Mouse (Mus musculus): Measurements from ENCODE around the gene Rtkn.

Gene Rtkn

GRCm38 (mm10) chr6:83165607-83166242 is 30.5 kb downstream of the Rtkn start, which contains the start of gene Dctn1:
Dctn1 (plus strand) TSS chr6:83165920.
- ATAC-seq (ENCODE audit: insufficient number of reproducible peaks, low FRiP score, low TSS enrichment), result peak; percentile 76

- ATAC-seq (ENCODE audit: insufficient number of reproducible peaks, low FRiP score, low TSS enrichment), result no peak
These were observed 31.0 kb downstream of the Rtkn start for GRCm38 (mm10) chr6:83166243-83166630.

GRCm38 (mm10) chr6:83169872-83170271 is 34.6 kb downstream of the Rtkn start:
- ATAC-seq (ENCODE audit: insufficient number of reproducible peaks, low FRiP score, low TSS enrichment), result no peak

- ATAC-seq (ENCODE audit: insufficient number of reproducible peaks, low FRiP score, low TSS enrichment), result no peak
These were observed 35.8 kb downstream of the Rtkn start for GRCm38 (mm10) chr6:83171063-83171462.

- peak; percentile 75 for ATAC-seq (ENCODE audit: insufficient number of reproducible peaks, low FRiP score, low TSS enrichment)
These were observed 37.1 kb downstream of the Rtkn start for GRCm38 (mm10) chr6:83172240-83172920.

GRCm38 (mm10) chr6:83175996-83176395 is 40.7 kb downstream of the Rtkn start:
- ATAC-seq (ENCODE audit: insufficient number of reproducible peaks, low FRiP score, low TSS enrichment), result no peak

- peak; percentile 85 for ATAC-seq (ENCODE audit: insufficient number of reproducible peaks, low FRiP score, low TSS enrichment)
These were observed 44.3 kb downstream of the Rtkn start for GRCm38 (mm10) chr6:83179390-83180117.

GRCm38 (mm10) chr6:83180605-83181004 is 45.3 kb downstream of the Rtkn start:
- no peak for ATAC-seq (ENCODE audit: insufficient number of reproducible peaks, low FRiP score, low TSS enrichment)

GRCm38 (mm10) chr6:83184858-83185435 is 49.7 kb downstream of the Rtkn start:
- ATAC-seq (ENCODE audit: insufficient number of reproducible peaks, low FRiP score, low TSS enrichment), result 0 out of 2 replicates have a peak, but pooled peaks have one; percentile 4

- peak; percentile 90 for ATAC-seq (ENCODE audit: insufficient number of reproducible peaks, low FRiP score, low TSS enrichment)
These were observed 50.9 kb downstream of the Rtkn start for GRCm38 (mm10) chr6:83185895-83186861.

GRCm38 (mm10) chr6:83186946-83187345 is 51.7 kb downstream of the Rtkn start:
- ATAC-seq (ENCODE audit: insufficient number of reproducible peaks, low FRiP score, low TSS enrichment), result no peak

- ATAC-seq (ENCODE audit: insufficient number of reproducible peaks, low FRiP score, low TSS enrichment), result no peak
These were observed 58.3 kb downstream of the Rtkn start for GRCm38 (mm10) chr6:83193571-83193970.

GRCm38 (mm10) chr6:83197345-83198004 is 62.2 kb downstream of the Rtkn start:
- peak; percentile 76 for ATAC-seq (ENCODE audit: insufficient number of reproducible peaks, low FRiP score, low TSS enrichment)
